Mouse (Mus musculus): ENCODE measurements at regions not wholly inside any gene's neighbourhood (a gene's known extent, or its start where the extent isn't known, plus 50 kb on each side); places are given as distances from the start of the nearest gene placed in this dataset.

DNA sequence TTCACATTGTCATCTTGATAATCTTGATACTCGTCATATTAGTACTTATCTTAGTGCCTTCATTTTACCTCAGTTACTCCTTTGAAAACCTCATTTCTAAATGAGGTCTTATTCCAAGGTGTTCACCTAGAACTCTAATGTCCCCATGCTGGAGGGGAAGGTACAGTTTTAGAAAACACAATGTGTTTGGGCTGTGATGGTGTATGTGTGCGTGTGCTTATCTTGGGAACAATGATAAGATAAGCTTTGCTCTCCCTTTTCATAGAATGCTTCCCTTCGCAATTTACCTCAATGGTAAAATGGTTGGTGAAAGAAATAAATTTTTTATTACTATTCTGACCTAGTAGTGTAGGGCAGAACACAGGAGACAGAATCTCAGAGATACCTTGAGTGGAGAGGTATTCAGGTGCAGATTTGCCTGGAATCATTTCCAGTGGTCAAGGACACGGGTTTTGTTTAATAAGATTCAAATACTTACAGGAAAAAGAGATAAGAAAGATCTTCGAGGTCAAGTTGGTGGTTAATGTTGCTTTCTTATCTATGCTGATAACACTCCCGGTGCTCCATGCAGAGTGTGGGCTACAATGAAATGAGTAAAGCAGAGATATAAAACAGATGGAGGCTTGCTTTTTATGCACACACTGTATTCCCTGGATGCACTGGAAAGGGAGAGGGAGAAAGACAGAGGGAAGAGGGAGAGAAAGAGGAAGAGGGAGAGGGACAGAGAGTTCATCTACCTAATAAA, 471.6 kb downstream of the Klf12 start:
- DNase-seq (ENCODE audit: low read depth, low spot score) = no peak
